Mouse (Mus musculus) embryonic fibroblast, embryonic 13.5 days (primary cell): ENCODE data around the gene Cd52.

Source experiments
- CTCF ChIP-seq: IDR thresholded peaks from 2 replicates; pipeline ENCODE4 v1.5.1; 2011; ENCODE audit warnings: mild to moderate bottlenecking, control low read depth, low read length, moderate library complexity, borderline replicate concordance; ENCODE audit not compliant: insufficient read depth
- POLR2A ChIP-seq: IDR thresholded peaks from 2 replicates; pipeline ENCODE4 v1.6.1; 2011; ENCODE audit warnings: low read depth, mild to moderate bottlenecking, control low read depth, low read length, moderate library complexity

DNA sequence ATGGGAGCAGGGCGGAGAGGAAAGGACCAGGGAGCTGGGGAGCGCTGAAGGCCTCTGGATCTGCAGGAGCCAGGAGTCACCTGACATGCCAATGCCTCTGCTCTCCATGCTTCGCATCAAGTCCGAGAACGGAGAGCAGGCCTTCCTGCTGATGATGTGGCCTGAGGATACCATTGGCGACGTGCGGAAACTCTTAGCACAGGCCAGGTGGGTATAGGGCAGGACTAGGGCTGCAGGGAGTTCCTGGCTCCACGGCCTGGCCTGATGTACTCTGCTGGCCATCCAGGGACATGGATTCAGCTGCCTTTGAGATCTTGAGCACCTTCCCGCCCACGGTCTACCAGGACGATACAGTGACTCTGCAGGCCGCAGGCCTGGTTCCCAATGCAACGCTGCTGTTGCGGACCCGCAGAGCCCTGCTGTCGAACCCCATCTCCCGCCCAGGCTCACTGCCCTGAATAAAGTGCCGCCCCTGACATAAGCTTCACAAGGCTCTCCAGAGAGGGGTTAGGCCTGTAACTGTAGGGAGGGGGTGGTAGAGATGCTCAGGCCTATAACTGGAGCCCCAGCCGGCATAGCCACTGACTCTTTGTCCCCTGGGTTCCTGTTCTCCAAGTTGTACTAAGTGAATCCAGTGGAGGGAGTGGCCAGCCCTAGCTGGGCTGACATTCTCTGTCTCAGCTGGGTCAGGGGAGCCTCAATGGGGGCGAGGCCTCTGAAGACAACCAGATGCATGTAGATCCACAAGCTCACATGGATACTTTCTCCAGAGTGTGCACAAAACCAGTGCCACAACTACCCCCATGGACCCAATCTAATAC, 31.6 kb upstream of the Cd52 start:
- TF ChIP-seq POLR2A (no peak), CTCF (no peak)
